Mouse (Mus musculus) limb, embryonic 14.5 days (tissue): Measurements from ENCODE around the gene Notch4. TPM values are rescaled to one million over a fixed set of nuclear protein-coding genes. Genes with fewer than 3 reads are reported as not detected.

ENCODE experiments used
- ATAC-seq: fragments of 200-750 bp; cut with Nextera tagmentation; 2 replicates; pipeline ENCODE4 v1.8.0; 2017; ENCODE audit warnings: low read depth, moderate number of reproducible peaks, moderate TSS enrichment; ENCODE audit not compliant: low FRiP score
- DNase-seq: peaks from one replicate; pipeline ENCODE4 v3.0.0-alpha.2; 2015; ENCODE audit warnings: low spot score
- H3K27ac ChIP-seq: fragments of 300-500 bp; sonication (generic); replicated peaks from 2 replicates; pipeline ENCODE4 v1.5.1; 2014; ENCODE audit warnings: low read depth, mild to moderate bottlenecking, low read length, moderate library complexity, mixed read lengths
- H3K27me3 ChIP-seq: fragments of 300-500 bp; sonication (generic); 2 replicates; pipeline ENCODE4 v1.6.1; 2014; ENCODE audit warnings: low read length, mixed read lengths; ENCODE audit not compliant: control insufficient read depth, insufficient read depth
- H3K36me3 ChIP-seq: fragments of 300-500 bp; sonication (generic); 2 replicates; pipeline ENCODE4 v1.6.1; 2014; ENCODE audit warnings: mild to moderate bottlenecking, low read length, moderate library complexity, mixed read lengths; ENCODE audit not compliant: control insufficient read depth, insufficient read depth
- H3K4me1 ChIP-seq: fragments of 300-500 bp; sonication (generic); 2 replicates; pipeline ENCODE4 v1.6.1; 2014; ENCODE audit warnings: antibody characterized with exemption, low read length, mixed read lengths; ENCODE audit not compliant: control insufficient read depth, insufficient read depth
- H3K4me2 ChIP-seq: fragments of 300-500 bp; sonication (generic); replicated peaks from 2 replicates; pipeline ENCODE4 v1.6.1; 2014; ENCODE audit warnings: low read depth, mild to moderate bottlenecking, low read length, moderate library complexity; ENCODE audit not compliant: severe bottlenecking
- H3K4me3 ChIP-seq: fragments of 300-500 bp; sonication (generic); replicated peaks from 2 replicates; pipeline ENCODE4 v1.5.1; 2014; ENCODE audit warnings: low read length
- H3K9ac ChIP-seq: fragments of 300-500 bp; sonication (generic); 2 replicates; pipeline ENCODE4 v1.6.1; 2014; ENCODE audit warnings: mild to moderate bottlenecking, low read depth, low read length, moderate library complexity; ENCODE audit not compliant: severe bottlenecking
- H3K9me3 ChIP-seq: fragments of 300-500 bp; sonication (generic); 2 replicates; pipeline ENCODE4 v1.6.1; 2016; ENCODE audit warnings: low read length; ENCODE audit not compliant: control insufficient read depth
- POLR2A ChIP-seq: fragments of 200-500 bp; IDR thresholded peaks from 2 replicates; pipeline ENCODE4 v1.8.0; 2012; ENCODE audit warnings: inconsistent platforms, mild to moderate bottlenecking, moderate library complexity, borderline replicate concordance; ENCODE audit not compliant: insufficient read depth, insufficient read length; ENCODE audit errors: extremely low read depth
- WGBS: fragments of 180-500 bp; shearing (Covaris S2); extraction: QIAGEN DNeasy Blood & Tissue Kit; methylation state at CpG from one replicate; pipeline ENCODE4 v1.1.7; 2014; 5-methylcytosine and 5-hydroxymethylcytosine counted together
- polyA plus RNA-seq, 2 experiments: library from polyadenylated mRNA; depleted of rRNA in 1 of 2; stranded (reverse) in 1 of 2; unstranded in 1 of 2; fragments of >200 nt; fragmentation: Nextera tagmentation in 1 of 2; extraction: Ambion mirVana in 1 of 2; gene quantifications; 2 replicates each; pipeline versions ENCODE4 v1.2.1 to v1.2.3; 2012 to 2014

The Notch4 gene
- polyA plus RNA-seq, 2 experiments = 4.3 to 9.6 TPM

DNA sequence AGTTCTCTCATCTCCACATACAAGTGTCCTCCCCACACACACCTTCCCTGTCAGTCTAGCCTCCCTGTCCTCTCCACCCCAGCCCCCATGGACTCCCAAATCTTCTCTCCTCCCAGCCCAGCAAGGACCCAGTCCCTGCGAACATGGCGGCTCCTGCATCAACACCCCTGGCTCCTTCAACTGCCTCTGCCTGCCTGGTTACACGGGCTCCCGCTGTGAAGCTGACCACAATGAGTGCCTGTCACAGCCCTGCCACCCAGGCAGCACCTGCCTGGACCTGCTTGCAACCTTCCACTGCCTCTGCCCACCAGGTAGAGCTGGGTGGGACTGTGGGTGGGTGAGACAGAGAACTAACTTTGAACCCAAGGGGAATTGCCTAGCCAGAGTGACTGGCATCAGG, 5.9 kb downstream of the Notch4 start:
- DNase-seq = no peak
- no peaks in the 10 kb centered on the region for H3K4me1 ChIP-seq
- H3K9me3 ChIP-seq = no peaks in the 10 kb centered on the region
- no peak overlapping the region for H3K9ac ChIP-seq
- no peak overlapping the region for H3K27ac ChIP-seq
- 71% methylated on average over 4 of the region's 4 CpGs for WGBS
- H3K4me2 ChIP-seq = no peak overlapping the region
- ATAC-seq = no peak
- no peak for TF ChIP-seq POLR2A
- no peak overlapping the region for H3K4me3 ChIP-seq
- no peaks in the 10 kb centered on the region for H3K27me3 ChIP-seq
- H3K36me3 ChIP-seq = no peaks in the 10 kb centered on the region

DNA sequence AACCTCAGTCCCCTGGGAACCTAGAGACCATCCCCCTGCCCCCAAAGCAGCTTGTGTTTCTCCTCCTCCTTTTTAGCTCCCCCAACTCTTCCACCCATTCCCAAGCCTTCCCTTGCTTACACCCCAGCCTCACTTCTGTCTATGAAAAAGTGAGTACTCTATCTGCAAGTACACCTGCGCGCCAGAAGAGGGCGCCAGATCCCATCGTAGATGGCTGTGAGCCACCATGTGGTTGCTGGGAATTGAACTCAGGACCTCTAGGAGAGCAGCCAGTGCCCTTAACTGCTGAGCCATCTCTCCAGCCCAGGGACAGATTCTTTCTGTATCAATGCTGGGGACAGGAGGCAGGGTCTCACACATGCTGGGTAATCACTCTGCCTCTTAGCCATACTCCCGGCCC, 7.8 kb downstream of the Notch4 start:
- Histone ChIP-seq H3K9ac (no peak overlapping the region), H3K4me2 (no peak overlapping the region), H3K9me3 (no peaks in the 10 kb centered on the region), H3K4me3 (no peak overlapping the region), H3K27me3 (no peaks in the 10 kb centered on the region), H3K36me3 (no peaks in the 10 kb centered on the region), H3K4me1 (peaks cover 5% of the 10 kb centered on the region; the same call in 1 of the 2 replicates), H3K27ac (no peak overlapping the region)
- 19% methylated on average over 5 of the region's 5 CpGs for whole genome bisulfite sequencing
- no peak for TF ChIP-seq POLR2A
- DNase-seq (no peak), ATAC-seq (no peak)

DNA sequence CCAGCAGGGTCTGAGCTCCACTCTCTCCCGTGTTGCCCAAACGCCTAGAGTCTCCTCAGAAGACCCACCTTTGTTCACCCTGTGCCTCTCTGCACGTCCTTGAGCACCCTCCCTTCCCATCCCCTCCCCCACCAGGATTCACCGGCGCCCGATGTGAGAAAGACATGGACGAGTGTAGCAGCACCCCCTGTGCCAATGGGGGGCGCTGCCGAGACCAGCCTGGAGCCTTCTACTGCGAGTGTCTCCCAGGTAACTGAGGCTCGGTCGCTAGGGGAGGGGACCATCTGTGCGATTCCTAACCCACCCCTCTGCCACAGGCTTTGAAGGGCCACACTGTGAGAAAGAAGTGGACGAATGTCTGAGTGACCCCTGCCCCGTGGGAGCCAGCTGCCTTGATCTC, 8.3 kb downstream of the Notch4 start:
- H3K27ac ChIP-seq = no peak overlapping the region
- no peaks in the 10 kb centered on the region for H3K27me3 ChIP-seq
- no peak overlapping the region for H3K4me2 ChIP-seq
- ATAC-seq (no peak), DNase-seq (no peak)
- WGBS = 13% methylated on average over 15 of the region's 15 CpGs
- no peaks in the 10 kb centered on the region for H3K9me3 ChIP-seq
- no peak overlapping the region for H3K4me3 ChIP-seq
- TF ChIP-seq POLR2A = no peak
- H3K4me1 ChIP-seq = peaks cover 5% of the 10 kb centered on the region; the same call in 1 of the 2 replicates
- H3K9ac ChIP-seq = no peak overlapping the region
- H3K36me3 ChIP-seq = no peaks in the 10 kb centered on the region

DNA sequence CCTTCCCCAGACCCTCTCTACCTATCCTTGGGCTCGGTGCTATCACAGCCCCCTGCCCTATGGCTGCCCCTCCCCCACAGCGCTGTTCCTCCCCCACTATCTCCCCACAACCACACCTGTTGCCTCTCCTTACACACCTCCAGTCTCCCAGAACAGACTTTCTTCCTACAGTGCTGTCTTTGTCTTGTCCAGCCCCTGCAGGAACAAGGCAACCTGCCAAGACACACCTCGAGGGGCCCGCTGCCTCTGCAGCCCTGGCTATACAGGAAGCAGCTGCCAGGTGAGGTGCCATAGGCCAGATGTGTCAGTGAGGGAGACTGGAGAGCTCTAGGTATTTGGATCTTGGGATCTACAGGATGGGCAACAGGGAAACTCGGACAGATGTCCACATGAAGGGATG, 12.5 kb downstream of the Notch4 start:
- no peak overlapping the region for H3K4me2 ChIP-seq
- peaks cover 5% of the 10 kb centered on the region; the same call in 1 of the 2 replicates for H3K4me1 ChIP-seq
- no peak overlapping the region for H3K9ac ChIP-seq
- no peak for TF ChIP-seq POLR2A
- ATAC-seq = 0 out of 2 replicates have a peak, but pooled peaks have one; percentile 16
- H3K27ac ChIP-seq = no peak overlapping the region
- no peaks in the 10 kb centered on the region for H3K9me3 ChIP-seq
- no peaks in the 10 kb centered on the region for H3K27me3 ChIP-seq
- no peak overlapping the region for H3K4me3 ChIP-seq
- no peak for DNase-seq
- WGBS = 45% methylated on average over 5 of the region's 5 CpGs
- no peaks in the 10 kb centered on the region for H3K36me3 ChIP-seq

DNA sequence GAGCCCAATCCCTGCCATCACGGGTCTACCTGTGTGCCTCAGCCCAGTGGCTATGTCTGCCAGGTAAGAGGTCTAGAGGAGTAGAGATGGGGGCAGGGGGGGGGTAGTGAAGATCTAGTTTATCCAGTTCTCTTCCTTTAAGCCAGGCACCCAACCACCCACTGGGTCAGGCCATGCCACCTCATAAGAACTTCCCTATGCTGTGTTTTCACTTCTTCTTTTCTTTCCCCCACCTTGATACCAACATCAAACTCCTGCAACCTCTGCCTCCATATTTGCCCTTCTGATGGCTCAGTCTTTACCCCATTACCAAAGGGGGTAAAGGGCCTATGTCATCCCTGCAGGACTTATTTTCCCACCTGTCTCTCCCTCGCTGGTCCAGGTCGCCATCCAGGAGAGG, 14.0 kb downstream of the Notch4 start:
- TF ChIP-seq POLR2A = no peak
- Histone ChIP-seq H3K36me3 (no peaks in the 10 kb centered on the region), H3K4me1 (peaks cover 5% of the 10 kb centered on the region; the same call in 1 of the 2 replicates), H3K9me3 (no peaks in the 10 kb centered on the region), H3K27me3 (no peaks in the 10 kb centered on the region), H3K4me2 (no peak overlapping the region), H3K4me3 (no peak overlapping the region), H3K9ac (no peak overlapping the region), H3K27ac (no peak overlapping the region)
- ATAC-seq (no peak), DNase-seq (no peak)
- WGBS = 93% methylated on average over 3 of the region's 3 CpGs

DNA sequence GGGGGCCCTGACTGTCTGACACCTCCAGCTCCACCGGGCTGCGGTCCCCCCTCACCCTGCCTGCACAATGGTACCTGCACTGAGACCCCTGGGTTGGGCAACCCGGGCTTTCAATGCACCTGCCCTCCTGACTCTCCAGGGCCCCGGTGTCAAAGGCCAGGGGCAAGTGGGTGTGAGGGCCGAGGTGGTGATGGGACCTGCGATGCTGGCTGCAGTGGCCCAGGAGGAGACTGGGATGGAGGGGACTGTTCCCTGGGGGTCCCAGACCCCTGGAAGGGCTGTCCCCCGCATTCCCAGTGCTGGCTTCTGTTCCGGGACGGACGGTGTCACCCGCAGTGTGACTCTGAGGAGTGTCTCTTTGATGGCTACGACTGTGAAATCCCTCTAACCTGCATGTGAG, 18.5 kb downstream of the Notch4 start:
- TF ChIP-seq POLR2A = no peak
- DNase-seq = no peak
- Histone ChIP-seq H3K9ac (no peak overlapping the region), H3K27me3 (no peaks in the 10 kb centered on the region), H3K27ac (no peak overlapping the region), H3K36me3 (no peaks in the 10 kb centered on the region), H3K9me3 (no peaks in the 10 kb centered on the region), H3K4me1 (peaks cover 12% of the 10 kb centered on the region; the same call in 1 of the 2 replicates), H3K4me2 (no peak overlapping the region), H3K4me3 (no peak overlapping the region)
- no peak for ATAC-seq
- WGBS = 83% methylated on average over 12 of the region's 12 CpGs
